In genomic region chr1:186952381-186952780, GRCm38 (mm10) we compare ENCODE assay signal across 39 mouse cellular contexts. TPM values are rescaled to one million over a fixed set of nuclear protein-coding genes. Genes with fewer than 3 reads are reported as not detected.
"Had no signal": no experiment of that assay in that cellular context is flagged by ENCODE, and none has a peak within 500 bp of the region (broad histone marks: within the 10 kb centered on the region; RNA-seq: fewer than 3 reads in every experiment).

No protein-coding gene starts in this region.

- H3K4me3 ChIP-seq: embryonic facial prominence, embryonic 10.5 days; embryonic facial prominence, embryonic 12.5 days; embryonic facial prominence, embryonic 13.5 days; embryonic facial prominence, embryonic 15.5 days; erythroblast, embryonic 14.5 days; forebrain, embryonic 10.5 days; forebrain, embryonic 12.5 days; forebrain, embryonic 13.5 days; forebrain, embryonic 15.5 days; gastrocnemius, adult 2 months; heart, adult 2 months had no signal

- DNase-seq: cerebellum, adult 8-10 months; cerebellum, adult 9-10 months; cerebellum, adult 9-11 months; cerebellum, postnatal 10 days; cerebellum, postnatal 14 days; cerebellum, postnatal 25 days; cerebellum, postnatal 36 days; embryo, embryonic 11 days; forebrain, postnatal 0 days; gastrocnemius, adult 2 months; gastrocnemius, postnatal 10 days; gastrocnemius, postnatal 14 days; gastrocnemius, postnatal 25 days; gastrocnemius, postnatal 36 days; heart, adult 11 months; heart, adult 18-20 months; heart, adult 2 months had no signal

- H3K9ac ChIP-seq: embryonic facial prominence, embryonic 12.5 days; embryonic facial prominence, embryonic 13.5 days; embryonic facial prominence, embryonic 15.5 days; forebrain, embryonic 12.5 days; forebrain, embryonic 13.5 days; forebrain, embryonic 15.5 days; forebrain, postnatal 0 days had no signal

- H3K4me2 ChIP-seq: embryonic facial prominence, embryonic 12.5 days; embryonic facial prominence, embryonic 13.5 days; embryonic facial prominence, embryonic 15.5 days; forebrain, embryonic 12.5 days; forebrain, embryonic 13.5 days; forebrain, embryonic 15.5 days had no signal

- H3K27ac ChIP-seq: embryonic facial prominence, embryonic 10.5 days; embryonic facial prominence, embryonic 12.5 days; embryonic facial prominence, embryonic 13.5 days; embryonic facial prominence, embryonic 15.5 days; forebrain, embryonic 10.5 days; forebrain, embryonic 12.5 days; forebrain, embryonic 13.5 days; forebrain, embryonic 15.5 days; gastrocnemius, adult 2 months; heart, adult 2 months had no signal

- H3K9me3 ChIP-seq: embryonic facial prominence, embryonic 10.5 days; embryonic facial prominence, embryonic 12.5 days; embryonic facial prominence, embryonic 13.5 days; embryonic facial prominence, embryonic 15.5 days; forebrain, embryonic 10.5 days; forebrain, embryonic 12.5 days; forebrain, embryonic 13.5 days; forebrain, embryonic 15.5 days had no signal

- ATAC-seq: forebrain, embryonic 13.5 days; forebrain, embryonic 14.5 days; forebrain, embryonic 15.5 days; forebrain, embryonic 16.5 days; forebrain, postnatal 0 days had no signal

- H3K27me3 ChIP-seq: embryonic facial prominence, embryonic 12.5 days; embryonic facial prominence, embryonic 13.5 days; embryonic facial prominence, embryonic 15.5 days; forebrain, embryonic 12.5 days; forebrain, embryonic 13.5 days; forebrain, embryonic 15.5 days had no signal

- H3K36me3 ChIP-seq: embryonic facial prominence, embryonic 10.5 days; embryonic facial prominence, embryonic 12.5 days; embryonic facial prominence, embryonic 13.5 days; embryonic facial prominence, embryonic 15.5 days; forebrain, embryonic 10.5 days; forebrain, embryonic 12.5 days; forebrain, embryonic 15.5 days had no signal

- H3K4me1 ChIP-seq: embryonic facial prominence, embryonic 12.5 days; embryonic facial prominence, embryonic 13.5 days; embryonic facial prominence, embryonic 15.5 days had no signal

RNA-seq across cellular contexts. Expression of gene D1Pas1, which starts 14.8 kb away (rescaled TPM):
- total RNA-seq: common myeloid progenitor, adult 5-6 weeks; forebrain, postnatal 0 days; gastrocnemius, adult 18-20 months; gastrocnemius, adult 2 months; gastrocnemius, adult 8-10 months; gastrocnemius, postnatal 10 days; gastrocnemius, postnatal 14 days; gastrocnemius, postnatal 25 days; gastrocnemius, postnatal 36 days; gastrocnemius, postnatal 4 days; granulocyte monocyte progenitor cell, adult 5-6 weeks; heart, adult 8-10 months had no signal
- polyA plus RNA-seq: cortical plate, adult 2 months; embryonic facial prominence, embryonic 11.5 days; embryonic facial prominence, embryonic 12.5 days; embryonic facial prominence, embryonic 13.5 days; embryonic facial prominence, embryonic 14.5 days; erythroblast, embryonic 14.5 days; forebrain, embryonic 10.5 days; forebrain, embryonic 11.5 days; forebrain, embryonic 12.5 days; forebrain, embryonic 13.5 days; forebrain, embryonic 15.5 days; forebrain, embryonic 16.5 days; frontal cortex, adult 2 months; heart, adult 2 months had no signal
